Mouse (Mus musculus): ENCODE data around the gene Cask.

GRCm38 (mm10) chrX:13489761-13490160 is 361.4 kb downstream of the Cask start:
- TF ChIP-seq CTCF (IDR thresholded peaks at IDR 0.05; ENCODE audit: control insufficient read depth, insufficient read depth, low read length) (no peak), POLR2A (IDR thresholded peaks at IDR 0.05; ENCODE audit: borderline replicate concordance, control insufficient read depth, low read depth, low read length) (no peak)
